Mouse (Mus musculus) hindbrain, embryonic 12.5 days (tissue): ENCODE measurements around the gene Gm45713. TPM values are rescaled to one million over a fixed set of nuclear protein-coding genes. Genes with fewer than 3 reads are reported as not detected.

Source experiments
- ATAC-seq: fragments of 200-750 bp; cut with Nextera tagmentation; 2 replicates; pipeline ENCODE4 v1.8.0; 2017; ENCODE audit warnings: moderate TSS enrichment; ENCODE audit not compliant: low FRiP score
- H3K27ac ChIP-seq: fragments of 300-500 bp; sonication (generic); 2 replicates; pipeline ENCODE4 v1.5.1; 2016; ENCODE audit warnings: mild to moderate bottlenecking
- H3K27me3 ChIP-seq: fragments of 300-500 bp; sonication (generic); 2 replicates; pipeline ENCODE4 v1.6.1; 2016; ENCODE audit warnings: mild to moderate bottlenecking
- H3K36me3 ChIP-seq: fragments of 300-500 bp; sonication (generic); 2 replicates; pipeline ENCODE4 v1.6.1; 2016; ENCODE audit warnings: mild to moderate bottlenecking
- H3K4me1 ChIP-seq: fragments of 300-500 bp; sonication (generic); 2 replicates; pipeline ENCODE4 v1.6.1; 2016
- H3K4me2 ChIP-seq: fragments of 300-500 bp; sonication (generic); replicated peaks from 2 replicates; pipeline ENCODE4 v1.6.1; 2016; ENCODE audit warnings: mild to moderate bottlenecking
- H3K4me3 ChIP-seq: fragments of 300-500 bp; sonication (generic); 2 replicates; pipeline ENCODE4 v1.5.1; 2016; ENCODE audit warnings: mild to moderate bottlenecking
- H3K9ac ChIP-seq: fragments of 300-500 bp; sonication (generic); 2 replicates; pipeline ENCODE4 v1.6.1; 2016; ENCODE audit warnings: mild to moderate bottlenecking, moderate library complexity
- H3K9me3 ChIP-seq: fragments of 300-500 bp; sonication (generic); replicated peaks from 2 replicates; pipeline ENCODE4 v1.6.1; 2016; ENCODE audit warnings: mild to moderate bottlenecking
- WGBS: fragments of 180-500 bp; shearing (Covaris S2); methylation state at CpG from one replicate; pipeline ENCODE4 v1.1.7; 2016; 5-methylcytosine and 5-hydroxymethylcytosine counted together
- polyA plus RNA-seq: library from polyadenylated mRNA; unstranded; fragments of >200 nt; fragmentation: Nextera tagmentation; extraction: Ambion mirVana; gene quantifications from 2 replicates; pipeline ENCODE4 v1.2.1, GENCODE M21; 2016

The Gm45713 gene
- polyA plus RNA-seq, result 0.31 TPM in 1 of 2 replicates, not detected in the other

- no peaks in the 10 kb centered on the region for H3K36me3 ChIP-seq
- peak within 1 kb of the TSS; percentile 62 for H3K9ac ChIP-seq
- peak; percentile 74 for ATAC-seq
- H3K9me3 ChIP-seq, result no peaks in the 10 kb centered on the region
- WGBS, result 4% methylated on average over 29 of the region's 29 CpGs
- peaks cover 13% of the 10 kb centered on the region for H3K4me1 ChIP-seq
- peak within 1 kb of the TSS; percentile 71 for H3K4me2 ChIP-seq
- H3K27ac ChIP-seq, result 0 out of 2 replicates have a peak within 1 kb of the TSS, but pooled peaks have one; percentile 12
- H3K4me3 ChIP-seq, result peak within 1 kb of the TSS; percentile 43
- H3K27me3 ChIP-seq, result peaks cover 30% of the 10 kb centered on the region
Observed at GRCm38 (mm10) chr7:45135993-45136567, at the start of gene Gm45713, which contains the start of gene Flt3l. Gene Gm45713, minus strand, starts transcription at chr7:45136231. Gene Flt3l, minus strand, starts transcription at chr7:45136432.

- Histone ChIP-seq H3K4me2 (no peak overlapping the region), H3K27me3 (peaks cover 93% of the 10 kb centered on the region), H3K36me3 (no peaks in the 10 kb centered on the region), H3K27ac (no peak overlapping the region), H3K4me3 (no peak overlapping the region), H3K4me1 (peaks cover 24% of the 10 kb centered on the region), H3K9me3 (no peaks in the 10 kb centered on the region), H3K9ac (no peak overlapping the region)
- 75% methylated on average over 7 of the region's 7 CpGs for WGBS
- ATAC-seq, result no peak
Observed at GRCm38 (mm10) chr7:45183672-45184071, 47.6 kb upstream of the Gm45713 start.

GRCm38 (mm10) chr7:45182606-45183005, 46.6 kb upstream of the Gm45713 start:
- Histone ChIP-seq H3K4me3 (peak overlapping the region; percentile 24), H3K4me1 (peaks cover 22% of the 10 kb centered on the region), H3K27ac (no peak overlapping the region), H3K4me2 (peak overlapping the region; percentile 51), H3K9me3 (no peaks in the 10 kb centered on the region), H3K36me3 (no peaks in the 10 kb centered on the region), H3K9ac (peak overlapping the region; percentile 49; the same call in 1 of the 2 replicates), H3K27me3 (peaks cover 94% of the 10 kb centered on the region)
- WGBS, result 17% methylated on average over 11 of the region's 11 CpGs
- ATAC-seq, result no peak; the same call in 1 of the 2 replicates

GRCm38 (mm10) chr7:45182199-45182601, 46.2 kb upstream of the Gm45713 start:
- Histone ChIP-seq H3K4me1 (peaks cover 22% of the 10 kb centered on the region), H3K4me2 (peak overlapping the region; percentile 51), H3K4me3 (peak overlapping the region; percentile 24), H3K27ac (no peak overlapping the region), H3K9ac (peak overlapping the region; percentile 49; the same call in 1 of the 2 replicates), H3K9me3 (no peaks in the 10 kb centered on the region), H3K36me3 (no peaks in the 10 kb centered on the region), H3K27me3 (peaks cover 98% of the 10 kb centered on the region)
- ATAC-seq, result peak; percentile 85
- 1% methylated on average over 34 of the region's 34 CpGs for WGBS

- peak overlapping the region; percentile 24 for H3K4me3 ChIP-seq
- peak overlapping the region; percentile 51 for H3K4me2 ChIP-seq
- H3K27ac ChIP-seq, result no peak overlapping the region
- peaks cover 22% of the 10 kb centered on the region for H3K4me1 ChIP-seq
- peaks cover 98% of the 10 kb centered on the region for H3K27me3 ChIP-seq
- H3K9ac ChIP-seq, result peak overlapping the region; percentile 35; the same call in 1 of the 2 replicates
- no peaks in the 10 kb centered on the region for H3K36me3 ChIP-seq
- no peak for ATAC-seq
- no peaks in the 10 kb centered on the region for H3K9me3 ChIP-seq
- WGBS, result 7% methylated on average over 32 of the region's 35 CpGs
Observed at GRCm38 (mm10) chr7:45181540-45181939, 45.5 kb upstream of the Gm45713 start.

- Histone ChIP-seq H3K4me3 (peak within 1 kb of the TSS; percentile 24), H3K27ac (no peak within 1 kb of the TSS), H3K9ac (peak within 1 kb of the TSS; percentile 35; the same call in 1 of the 2 replicates), H3K36me3 (no peaks in the 10 kb centered on the region), H3K27me3 (peaks cover 99% of the 10 kb centered on the region), H3K4me2 (peak within 1 kb of the TSS; percentile 51), H3K4me1 (peaks cover 28% of the 10 kb centered on the region), H3K9me3 (no peaks in the 10 kb centered on the region)
- 22% methylated on average over 20 of the region's 20 CpGs for WGBS
- no peak for ATAC-seq
Observed at GRCm38 (mm10) chr7:45180896-45181477, 45.0 kb upstream of the Gm45713 start, which contains the start of gene Pth2. Gene Pth2, plus strand, starts transcription at chr7:45180995.

- WGBS, result 26% methylated on average over 7 of the region's 7 CpGs
- peaks cover 31% of the 10 kb centered on the region for H3K4me1 ChIP-seq
- peaks cover 100% of the 10 kb centered on the region for H3K27me3 ChIP-seq
- H3K9me3 ChIP-seq, result no peaks in the 10 kb centered on the region
- H3K9ac ChIP-seq, result no peak within 1 kb of the TSS
- H3K36me3 ChIP-seq, result no peaks in the 10 kb centered on the region
- H3K27ac ChIP-seq, result no peak within 1 kb of the TSS
- H3K4me3 ChIP-seq, result no peak within 1 kb of the TSS
- no peak within 1 kb of the TSS for H3K4me2 ChIP-seq
- no peak for ATAC-seq
Observed at GRCm38 (mm10) chr7:45179469-45179868, 43.4 kb upstream of the Gm45713 start, which contains the start of gene Gfy. Gene Gfy, minus strand, starts transcription at chr7:45179569.

- no peak for ATAC-seq
- peaks cover 30% of the 10 kb centered on the region for H3K4me1 ChIP-seq
- WGBS, result 29% methylated on average over 7 of the region's 7 CpGs
- no peak overlapping the region for H3K9ac ChIP-seq
- no peak overlapping the region for H3K27ac ChIP-seq
- no peak overlapping the region for H3K4me3 ChIP-seq
- no peaks in the 10 kb centered on the region for H3K36me3 ChIP-seq
- peaks cover 98% of the 10 kb centered on the region for H3K27me3 ChIP-seq
- no peak overlapping the region for H3K4me2 ChIP-seq
- no peaks in the 10 kb centered on the region for H3K9me3 ChIP-seq
Observed at GRCm38 (mm10) chr7:45178550-45178949, 42.5 kb upstream of the Gm45713 start.

- no peaks in the 10 kb centered on the region for H3K36me3 ChIP-seq
- H3K27ac ChIP-seq, result no peak overlapping the region
- peak overlapping the region; percentile 25 for H3K4me2 ChIP-seq
- no peak overlapping the region for H3K9ac ChIP-seq
- no peak for ATAC-seq
- WGBS, result 3% methylated on average over 31 of the region's 31 CpGs
- peak overlapping the region; percentile 10; the same call in 1 of the 2 replicates for H3K4me3 ChIP-seq
- peaks cover 22% of the 10 kb centered on the region for H3K4me1 ChIP-seq
- no peaks in the 10 kb centered on the region for H3K9me3 ChIP-seq
- H3K27me3 ChIP-seq, result peaks cover 97% of the 10 kb centered on the region
Observed at GRCm38 (mm10) chr7:45176356-45176755, 40.3 kb upstream of the Gm45713 start.

- no peaks in the 10 kb centered on the region for H3K36me3 ChIP-seq
- peaks cover 17% of the 10 kb centered on the region for H3K4me1 ChIP-seq
- H3K4me3 ChIP-seq, result peak overlapping the region; percentile 10; the same call in 1 of the 2 replicates
- no peak overlapping the region for H3K9ac ChIP-seq
- H3K27me3 ChIP-seq, result peaks cover 96% of the 10 kb centered on the region
- no peaks in the 10 kb centered on the region for H3K9me3 ChIP-seq
- no peak for ATAC-seq
- H3K27ac ChIP-seq, result no peak overlapping the region
- H3K4me2 ChIP-seq, result peak overlapping the region; percentile 25
- 1% methylated on average over 23 of the region's 23 CpGs for WGBS
Observed at GRCm38 (mm10) chr7:45175929-45176328, 39.9 kb upstream of the Gm45713 start.

- H3K27me3 ChIP-seq, result peaks cover 96% of the 10 kb centered on the region
- H3K4me3 ChIP-seq, result 0 out of 2 replicates have a peak overlapping the region, but pooled peaks have one; percentile 10
- H3K27ac ChIP-seq, result no peak overlapping the region
- peaks cover under 1% of the 10 kb centered on the region; the same call in 1 of the 2 replicates for H3K9me3 ChIP-seq
- H3K36me3 ChIP-seq, result no peaks in the 10 kb centered on the region
- peaks cover 16% of the 10 kb centered on the region for H3K4me1 ChIP-seq
- H3K9ac ChIP-seq, result no peak overlapping the region
- under 1% methylated on average over 13 of the region's 13 CpGs for WGBS
- ATAC-seq, result no peak
- no peak overlapping the region for H3K4me2 ChIP-seq
Observed at GRCm38 (mm10) chr7:45175398-45175797, 39.4 kb upstream of the Gm45713 start.

GRCm38 (mm10) chr7:45174567-45175280, 38.7 kb upstream of the Gm45713 start:
- Histone ChIP-seq H3K9ac (no peak overlapping the region), H3K4me2 (peak overlapping the region; percentile 29), H3K4me1 (peaks cover 16% of the 10 kb centered on the region), H3K4me3 (0 out of 2 replicates have a peak overlapping the region, but pooled peaks have one; percentile 4), H3K9me3 (peaks cover 7% of the 10 kb centered on the region), H3K36me3 (no peaks in the 10 kb centered on the region), H3K27ac (no peak overlapping the region), H3K27me3 (peaks cover 96% of the 10 kb centered on the region)
- WGBS, result 3% methylated on average over 29 of the region's 29 CpGs
- ATAC-seq, result no peak
